Mouse (Mus musculus): Measurements from ENCODE around the gene Fbxo47.

The Fbxo47 gene

GRCm38 (mm10) chr11:97830501-97830900 lies 53.5 kb downstream of the Fbxo47 start:
- no peak for DNase-seq (ENCODE audit: low spot score in 2 of 2)

GRCm38 (mm10) chr11:97829913-97830476 lies 54.0 kb downstream of the Fbxo47 start:
- DNase-seq (ENCODE audit: low spot score in 2 of 2): no peak

GRCm38 (mm10) chr11:97829365-97829764 lies 54.6 kb downstream of the Fbxo47 start:
- no peak for DNase-seq (ENCODE audit: low spot score in 2 of 2)

GRCm38 (mm10) chr11:97827654-97828053 lies 56.3 kb downstream of the Fbxo47 start:
- no peak for DNase-seq (ENCODE audit: low spot score in 2 of 2)

- no peak for DNase-seq (ENCODE audit: low spot score in 2 of 2)
These were observed 57.5 kb downstream of the Fbxo47 start for GRCm38 (mm10) chr11:97826414-97826813.

- DNase-seq (ENCODE audit: low spot score in 2 of 2): no peak
These were observed 58.0 kb downstream of the Fbxo47 start for GRCm38 (mm10) chr11:97825971-97826370.

- DNase-seq (ENCODE audit: low spot score in 2 of 2): no peak
These were observed 58.7 kb downstream of the Fbxo47 start for GRCm38 (mm10) chr11:97825295-97825694.

- DNase-seq (ENCODE audit: low spot score in 2 of 2): no peak
These were observed 59.1 kb downstream of the Fbxo47 start for GRCm38 (mm10) chr11:97824895-97825294.

GRCm38 (mm10) chr11:97824168-97824567 lies 59.8 kb downstream of the Fbxo47 start:
- DNase-seq (ENCODE audit: low spot score in 2 of 2): no peak

- no peak for DNase-seq (ENCODE audit: low spot score in 2 of 2)
These were observed 60.9 kb downstream of the Fbxo47 start for GRCm38 (mm10) chr11:97822840-97823603.

- DNase-seq (ENCODE audit: low spot score in 2 of 2): no peak
These were observed 62.4 kb downstream of the Fbxo47 start for GRCm38 (mm10) chr11:97821401-97822064.

- DNase-seq (ENCODE audit: low spot score in 2 of 2): no peak
These were observed 63.1 kb downstream of the Fbxo47 start for GRCm38 (mm10) chr11:97820840-97821239.

- no peak for DNase-seq (ENCODE audit: low spot score in 2 of 2)
These were observed 64.0 kb downstream of the Fbxo47 start for GRCm38 (mm10) chr11:97819923-97820322.

- no peak for DNase-seq (ENCODE audit: low spot score in 2 of 2)
These were observed 64.9 kb downstream of the Fbxo47 start for GRCm38 (mm10) chr11:97819102-97819501.

GRCm38 (mm10) chr11:97818571-97818970 lies 65.4 kb downstream of the Fbxo47 start:
- no peak for DNase-seq (ENCODE audit: low spot score in 2 of 2)

- no peak for DNase-seq (ENCODE audit: low spot score in 2 of 2)
These were observed 66.0 kb downstream of the Fbxo47 start for GRCm38 (mm10) chr11:97818003-97818402.

GRCm38 (mm10) chr11:97817379-97817778 lies 66.6 kb downstream of the Fbxo47 start:
- DNase-seq (ENCODE audit: low spot score in 2 of 2): no peak

GRCm38 (mm10) chr11:97816916-97817315 lies 67.0 kb downstream of the Fbxo47 start:
- DNase-seq (ENCODE audit: low spot score in 2 of 2): no peak

- no peak for DNase-seq (ENCODE audit: low spot score in 2 of 2)
These were observed 67.8 kb downstream of the Fbxo47 start for GRCm38 (mm10) chr11:97816176-97816575.

GRCm38 (mm10) chr11:97815736-97816135 lies 68.2 kb downstream of the Fbxo47 start:
- no peak for DNase-seq (ENCODE audit: low spot score in 2 of 2)

- no peak for DNase-seq (ENCODE audit: low spot score in 2 of 2)
These were observed 70.0 kb downstream of the Fbxo47 start for GRCm38 (mm10) chr11:97813746-97814515.

- DNase-seq (ENCODE audit: low spot score in 2 of 2): no peak
These were observed 70.9 kb downstream of the Fbxo47 start for GRCm38 (mm10) chr11:97813085-97813484.

Data from right cerebral cortex, postnatal 36 days (tissue).